Mouse (Mus musculus): ENCODE measurements around the gene Rexo1.
"Not testable (repeated sequence)": the region's sequence is repeated elsewhere in the genome, so short reads cannot be mapped to it uniquely, and the experiment has no call there.

Rexo1 gene

DNA sequence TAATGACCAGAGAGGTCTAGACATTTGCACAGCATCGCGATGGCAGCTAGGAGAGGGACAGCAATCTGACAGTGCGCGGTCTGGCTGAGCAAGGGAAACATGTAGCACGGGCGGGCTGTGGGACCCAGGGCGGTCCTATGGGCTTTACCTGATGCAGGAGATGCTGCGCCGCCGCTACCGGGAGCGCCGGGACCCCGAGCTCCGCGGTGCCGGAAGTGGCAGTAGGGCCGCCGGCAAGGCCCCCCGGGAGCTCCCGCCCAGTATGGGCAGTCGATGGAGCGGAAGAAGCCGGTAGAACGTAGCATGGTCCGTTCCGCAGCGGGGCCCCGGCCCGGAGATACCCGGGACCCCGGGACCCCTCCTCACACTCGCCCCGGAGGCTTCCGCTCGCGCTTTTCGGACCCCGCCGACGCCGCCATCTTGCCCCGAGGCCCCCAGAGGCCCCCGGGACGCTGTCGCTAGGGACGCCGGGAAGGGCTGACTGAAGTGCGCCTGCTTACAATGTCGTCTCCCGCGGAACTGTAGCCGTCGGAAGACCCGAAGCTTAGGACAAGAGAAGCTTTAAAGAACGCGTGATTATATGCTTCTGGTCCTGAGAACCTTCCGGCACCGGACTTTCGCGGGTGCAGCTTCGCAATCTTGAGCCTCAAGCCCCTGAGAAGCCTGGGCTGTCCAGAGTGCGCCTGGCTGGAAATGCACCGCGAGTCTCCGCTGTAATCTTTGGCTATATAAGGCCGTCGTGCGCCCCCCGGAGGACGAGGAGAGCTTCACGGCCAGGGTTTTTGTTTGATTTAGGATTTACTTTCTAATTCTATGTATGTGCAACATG, at the start of gene Rexo1:
TSS of gene Rexo1 (minus strand) at position 445 of the 829 bp plus-strand sequence.
- in situ Hi-C loops (cut with MseI, MboI): no loop called here

DNA sequence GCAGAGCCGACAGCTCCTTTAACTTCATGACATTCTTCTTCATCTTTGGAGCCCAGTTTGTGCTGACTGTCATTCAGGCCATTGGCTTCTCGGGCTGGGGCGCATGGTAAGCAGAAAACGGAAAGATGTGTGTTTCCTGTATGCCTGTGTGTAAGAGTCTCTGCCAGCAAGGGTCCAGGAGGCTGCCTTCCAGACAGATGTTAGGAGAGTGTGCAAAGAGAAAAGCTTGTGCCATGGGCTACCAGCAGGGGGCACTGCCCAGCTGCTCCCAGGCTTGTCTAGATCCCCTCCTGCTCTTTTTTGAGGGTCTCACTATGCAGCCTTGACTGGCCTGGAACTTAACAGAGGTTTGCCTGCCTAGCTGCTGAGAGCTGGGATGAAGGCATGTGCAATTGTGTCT, 49.7 kb upstream of the Rexo1 start:
- in situ Hi-C loops (cut with MseI, MboI): no loop called here

DNA sequence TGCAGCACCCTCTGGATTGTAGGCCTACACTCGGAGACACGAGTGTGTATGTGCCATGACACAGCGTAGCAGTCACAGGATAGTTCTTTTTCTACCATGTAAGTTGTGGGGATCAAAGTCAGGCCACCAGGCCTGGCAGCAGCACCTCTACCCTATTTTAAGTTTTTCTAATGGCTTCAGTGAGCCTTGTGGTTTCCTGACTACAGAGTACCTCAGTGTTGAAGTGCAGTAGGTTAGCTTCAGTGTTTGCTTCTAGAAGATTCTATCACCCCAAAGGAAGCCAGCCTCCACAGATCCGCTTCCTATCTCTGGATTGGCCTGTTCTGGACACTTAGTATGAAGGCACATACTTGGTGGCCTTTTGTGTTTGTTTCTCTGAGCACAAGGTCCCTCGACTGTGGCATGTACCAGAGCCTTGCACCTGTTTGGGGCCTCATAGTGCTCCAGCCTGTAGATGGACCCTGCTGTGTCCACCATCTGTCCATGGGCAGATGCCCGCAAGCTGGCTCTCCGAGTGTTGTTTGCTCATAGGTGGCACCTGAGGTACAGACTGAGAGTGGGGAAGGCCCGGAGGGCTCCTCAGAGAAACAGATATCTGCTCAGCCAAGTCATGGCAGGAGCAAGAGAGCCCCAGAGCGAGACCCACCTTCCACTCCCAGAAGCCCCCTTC, 48.9 kb upstream of the Rexo1 start:
- in situ Hi-C loops (cut with MseI, MboI): no loop called here

DNA sequence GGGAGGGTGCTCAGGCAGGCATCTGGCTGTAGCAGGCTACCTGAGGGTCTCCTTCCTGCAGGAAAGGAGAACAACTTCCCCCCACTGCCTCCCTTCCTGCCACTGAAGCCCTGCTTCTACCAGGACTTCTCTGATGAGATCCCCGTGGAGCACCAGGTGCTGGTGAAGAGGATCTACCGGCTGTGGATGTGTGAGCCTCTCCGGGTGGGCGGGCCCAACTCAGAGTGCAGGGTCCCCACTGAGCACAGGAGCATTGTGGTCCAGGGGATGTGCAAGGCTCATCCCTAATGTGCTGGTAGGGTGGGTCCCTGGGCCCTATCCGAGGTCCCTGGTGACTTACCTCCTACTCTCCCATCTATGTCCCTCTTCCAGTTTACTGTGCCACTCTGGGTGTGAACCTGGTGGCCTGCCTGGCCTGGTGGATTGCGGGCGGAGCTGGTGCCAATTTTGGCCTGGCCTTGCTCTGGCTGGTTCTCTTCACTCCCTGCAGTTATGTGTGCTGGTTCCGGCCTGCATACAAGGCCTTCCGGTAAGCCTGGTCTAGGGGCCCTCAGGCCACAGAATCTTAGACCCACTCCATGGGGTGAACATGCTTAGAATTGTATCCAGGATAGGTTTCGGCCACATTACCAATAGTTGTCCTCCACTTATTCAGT, 48.0 kb upstream of the Rexo1 start:
- in situ Hi-C loops (cut with MseI, MboI): no loop called here

DNA sequence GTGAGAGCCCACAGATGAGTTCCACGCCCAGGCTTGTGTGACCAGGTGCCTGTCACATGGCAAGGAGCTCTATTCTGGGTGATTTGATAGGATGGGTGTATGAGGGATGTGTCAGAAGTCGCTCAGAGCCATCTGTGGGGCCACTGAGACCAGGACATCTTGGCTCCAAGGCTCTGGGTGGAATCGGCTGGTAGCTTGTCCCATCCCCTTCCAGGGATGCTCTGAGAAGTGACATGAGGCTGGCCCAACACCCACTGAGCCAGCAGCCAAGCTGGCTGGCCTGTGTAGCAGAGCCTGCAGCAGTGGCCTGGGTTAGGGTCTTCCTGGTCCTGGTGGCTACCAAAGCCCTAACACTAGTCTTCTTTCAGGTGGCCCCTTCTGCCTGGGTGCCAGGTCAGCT, 47.1 kb upstream of the Rexo1 start:
- in situ Hi-C loops (cut with MseI, MboI): no loop called here

DNA sequence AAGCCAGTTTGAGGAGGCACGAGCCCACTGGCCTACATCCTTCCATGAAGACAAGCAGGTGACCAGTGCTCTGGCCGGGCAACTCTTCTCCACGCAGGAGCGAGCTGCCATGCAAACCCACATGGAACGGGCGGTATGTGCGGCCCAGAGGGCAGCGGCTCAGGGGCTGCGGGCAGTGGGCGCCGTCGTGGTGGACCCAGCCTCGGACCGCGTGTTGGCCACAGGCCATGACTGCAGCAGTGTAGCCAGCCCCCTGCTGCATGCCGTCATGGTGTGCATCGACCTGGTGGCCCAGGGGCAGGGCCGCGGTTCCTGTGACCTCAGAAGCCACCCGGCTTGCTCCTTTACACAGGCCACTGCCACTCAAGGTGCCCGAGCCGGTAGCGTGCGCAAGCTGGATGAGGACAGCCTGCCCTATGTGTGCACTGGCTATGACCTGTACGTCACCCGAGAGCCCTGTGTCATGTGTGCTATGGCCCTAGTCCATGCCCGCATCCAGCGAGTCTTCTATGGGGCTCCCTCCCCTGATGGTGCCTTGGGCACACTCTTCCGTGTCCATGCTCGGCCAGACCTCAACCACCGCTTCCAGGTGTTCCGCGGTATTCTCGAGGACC, 45.5 kb upstream of the Rexo1 start:
- in situ Hi-C loops (cut with MseI, MboI): no loop called here

DNA sequence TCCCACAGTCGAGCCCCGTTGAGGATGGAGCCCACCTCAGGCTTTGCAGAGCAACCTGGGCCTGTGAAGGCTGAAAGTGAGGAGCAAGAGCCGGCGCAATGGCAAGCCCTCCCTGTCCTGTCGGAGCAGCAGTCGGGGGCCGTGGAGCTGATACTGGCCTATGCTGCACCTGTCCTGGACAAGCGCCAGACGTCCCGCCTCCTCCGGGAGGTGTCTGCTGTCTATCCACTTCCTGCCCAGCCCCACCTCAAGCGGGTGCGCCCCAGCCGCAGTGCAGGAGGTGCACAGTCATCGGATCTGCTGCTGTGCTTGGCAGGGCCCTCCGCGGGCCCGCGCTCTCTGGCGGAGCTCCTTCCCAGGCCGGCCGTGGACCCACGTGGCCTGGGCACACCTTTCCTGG, 44.9 kb upstream of the Rexo1 start:
- in situ Hi-C loops (cut with MseI, MboI): no loop called here

DNA sequence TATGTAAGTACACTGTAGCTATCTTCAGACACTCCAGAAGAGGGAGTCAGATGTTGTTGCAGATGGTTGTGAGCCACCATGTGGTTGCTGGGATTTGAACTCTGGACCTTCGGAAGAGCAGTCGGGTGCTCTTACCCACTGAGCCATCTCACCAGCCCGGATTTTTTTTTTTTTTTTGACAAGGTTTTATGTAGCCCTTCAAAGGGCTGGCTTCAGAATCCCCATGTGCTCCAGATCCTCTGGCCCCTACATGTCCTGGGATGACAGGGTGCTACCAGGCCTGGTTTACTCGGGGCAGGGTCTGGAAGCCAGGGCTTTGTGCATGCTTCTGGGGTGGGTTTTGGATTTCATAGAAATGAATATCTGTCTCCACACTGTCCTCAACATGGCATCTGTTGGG, 44.4 kb upstream of the Rexo1 start, which contains the start of gene Gm49322:
TSS of gene Gm49322 (plus strand) at position 301 of the 400 bp plus-strand sequence.
- in situ Hi-C loops (cut with MseI, MboI): not testable (repeated sequence)

DNA sequence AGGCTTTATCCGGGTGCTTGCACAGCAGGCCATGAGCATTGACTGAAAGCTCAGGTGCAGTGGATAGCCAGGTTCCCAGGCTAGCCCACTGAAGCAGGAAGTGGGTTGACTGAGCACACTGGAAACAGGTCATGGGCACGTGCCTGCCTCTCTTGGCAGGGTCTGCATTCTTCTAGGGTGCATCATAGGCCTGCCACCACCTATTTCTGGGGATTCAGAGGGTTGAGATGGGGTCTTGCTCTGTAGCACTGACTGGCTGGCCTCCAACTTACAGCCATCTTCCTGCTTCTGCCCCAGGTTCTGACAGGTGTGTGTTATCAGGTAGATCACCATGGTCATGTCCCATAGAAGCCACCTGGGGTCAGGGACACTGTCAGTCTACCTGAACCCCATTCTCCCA, 43.6 kb upstream of the Rexo1 start:
- in situ Hi-C loops (cut with MseI, MboI): no loop called here

DNA sequence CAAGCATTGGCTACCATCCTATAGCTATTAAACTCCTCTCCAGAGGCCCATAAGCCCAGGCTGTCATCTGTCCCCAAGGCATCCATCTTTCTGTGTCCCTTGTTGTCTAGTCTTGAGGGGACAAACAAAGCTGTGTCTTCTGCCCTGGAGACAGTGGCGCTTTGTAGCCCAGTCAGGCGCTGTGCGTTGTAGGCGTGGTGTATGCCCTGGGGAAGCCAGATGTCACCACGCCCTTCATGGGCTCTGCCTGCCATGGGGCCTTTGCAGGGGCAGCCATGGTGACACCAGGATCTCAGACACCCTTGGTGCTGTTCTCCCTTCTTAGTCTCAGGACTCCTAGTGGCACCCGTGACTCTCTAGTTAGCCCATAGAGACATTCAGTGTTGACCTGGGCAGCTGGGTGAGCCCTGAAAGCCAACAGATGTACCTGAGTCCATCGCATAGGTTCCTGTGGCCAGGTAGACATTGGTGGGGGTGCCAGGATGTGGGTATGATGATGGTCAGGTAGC, 42.7 kb upstream of the Rexo1 start:
- in situ Hi-C loops (cut with MseI, MboI): no loop called here

DNA sequence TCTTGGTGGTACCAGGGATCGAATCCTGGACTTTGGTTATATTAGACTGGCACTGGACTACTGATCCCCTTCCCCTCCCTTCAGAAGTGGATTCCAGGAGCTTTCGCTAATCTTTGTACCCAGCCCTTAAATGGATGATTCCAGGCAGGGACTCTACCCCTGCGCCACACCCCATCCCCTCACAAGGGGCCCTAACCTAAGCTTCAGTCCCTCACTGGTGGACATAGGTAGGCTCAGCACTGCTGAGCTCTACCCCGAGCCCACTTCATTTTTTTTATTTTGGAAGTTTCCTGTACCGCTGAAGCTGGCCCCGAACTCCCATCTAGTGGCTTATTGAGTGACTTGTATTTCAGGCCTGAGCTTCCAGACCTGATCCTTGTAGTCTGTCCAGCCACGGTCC, 42.0 kb upstream of the Rexo1 start:
- in situ Hi-C loops (cut with MseI, MboI): no loop called here

DNA sequence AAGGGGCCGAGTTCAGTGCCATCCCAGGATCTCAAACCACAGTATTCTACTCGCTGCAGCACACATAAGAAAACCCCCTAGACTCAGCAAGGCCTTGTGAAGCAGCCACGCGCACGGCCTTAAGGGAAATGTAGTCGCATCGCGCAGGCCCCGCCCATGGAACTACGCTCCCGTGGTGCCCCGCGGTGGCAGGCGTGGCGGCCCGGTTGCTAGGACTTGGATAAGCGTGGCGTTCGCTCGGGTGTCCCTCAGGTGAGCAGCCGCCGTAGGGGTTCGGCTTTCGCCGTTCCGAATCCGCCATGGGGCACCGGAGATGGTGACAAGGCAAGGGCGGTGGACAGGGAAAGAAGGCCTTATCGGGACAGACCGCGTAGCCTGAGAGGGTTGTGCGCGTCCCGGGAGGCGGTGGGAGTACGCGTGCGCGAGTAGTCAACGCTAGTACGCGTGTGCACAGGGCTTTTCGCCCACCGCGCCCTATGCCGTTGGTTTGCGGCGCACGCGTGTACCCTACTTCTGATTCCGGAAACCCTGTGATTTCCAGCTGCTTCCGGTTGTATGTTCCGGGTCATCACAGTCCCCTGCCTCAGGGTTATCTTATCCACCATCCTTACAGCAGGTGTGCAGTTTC, 41.5 kb upstream of the Rexo1 start, which contains the start of the genes Scamp4 and Adat3:
TSS of gene Scamp4 (plus strand) at position 175 of the 628 bp plus-strand sequence.
TSS of gene Adat3 (plus strand) at position 183 of the 628 bp plus-strand sequence.
- in situ Hi-C loops (cut with MseI, MboI): no loop called here

DNA sequence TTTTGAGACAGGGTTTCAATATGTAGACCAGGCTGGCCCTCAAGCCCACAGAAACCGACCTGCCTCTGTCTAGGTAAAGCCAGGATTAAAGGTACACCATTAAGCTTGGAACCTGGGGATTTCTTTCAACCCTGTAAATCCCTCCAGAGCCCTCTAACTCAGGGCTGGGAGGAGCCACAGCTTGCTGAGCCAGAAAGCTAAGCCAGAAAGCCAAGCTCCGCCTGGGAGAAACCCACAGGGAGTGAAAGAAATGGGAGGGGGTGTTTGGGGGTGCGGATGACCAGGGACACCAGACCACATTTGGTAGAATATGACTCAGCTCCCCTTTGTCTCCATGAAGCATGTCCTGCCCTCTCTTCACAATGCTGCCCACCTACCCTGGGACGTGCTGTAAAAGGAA, 35.0 kb upstream of the Rexo1 start:
- in situ Hi-C loops (cut with MseI, MboI): no loop called here

DNA sequence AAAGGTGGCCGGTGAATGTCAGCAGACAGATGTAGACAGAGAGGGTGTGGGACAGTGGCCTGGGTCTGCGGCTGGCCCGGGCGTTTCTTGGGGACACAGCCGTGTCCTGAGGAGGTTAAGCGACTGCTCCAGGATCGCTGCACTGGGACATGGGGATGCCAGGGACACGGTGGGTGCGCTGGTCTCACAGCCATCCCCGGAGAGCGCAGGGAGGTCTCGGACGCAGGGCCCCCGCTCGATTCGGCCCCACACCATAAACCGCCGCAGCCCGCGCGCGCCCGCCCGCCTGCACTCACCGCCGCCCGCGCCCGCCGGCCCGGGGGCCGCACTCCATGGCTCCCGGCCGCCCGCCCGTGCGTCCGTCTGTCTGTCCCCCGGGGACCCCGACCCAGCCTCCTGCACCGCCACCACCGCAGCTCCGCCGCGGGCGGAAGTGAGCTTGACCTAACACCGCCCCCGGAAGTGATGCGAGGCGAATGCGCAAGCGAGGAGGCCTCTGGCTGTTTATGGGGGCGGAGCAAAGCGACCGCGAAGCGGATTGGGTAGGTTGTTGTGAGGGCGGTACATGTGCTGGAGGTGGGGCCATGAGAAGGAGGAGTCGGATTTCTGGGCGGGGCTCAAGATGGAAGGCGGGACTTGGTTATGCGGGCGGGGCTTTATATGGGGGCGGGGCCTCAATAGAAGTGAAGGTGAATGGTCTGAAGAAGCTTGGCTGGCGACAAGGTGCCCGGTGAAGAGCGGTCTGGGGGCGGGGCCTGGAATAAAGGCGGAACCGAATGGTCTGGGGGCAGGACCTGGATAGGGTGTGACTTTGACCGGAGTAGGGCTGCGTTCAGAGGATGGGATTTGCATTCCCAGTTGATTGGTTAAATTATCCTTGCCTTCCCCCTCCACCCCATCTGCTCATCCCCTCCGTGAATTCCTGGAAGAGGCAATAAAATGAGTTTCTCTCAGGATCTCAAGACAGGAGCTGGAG, 28.8 kb upstream of the Rexo1 start, which contains the start of gene Abhd17a:
TSS of gene Abhd17a (minus strand) at position 463 of the 976 bp plus-strand sequence.
- in situ Hi-C loops (cut with MseI, MboI): no loop called here

DNA sequence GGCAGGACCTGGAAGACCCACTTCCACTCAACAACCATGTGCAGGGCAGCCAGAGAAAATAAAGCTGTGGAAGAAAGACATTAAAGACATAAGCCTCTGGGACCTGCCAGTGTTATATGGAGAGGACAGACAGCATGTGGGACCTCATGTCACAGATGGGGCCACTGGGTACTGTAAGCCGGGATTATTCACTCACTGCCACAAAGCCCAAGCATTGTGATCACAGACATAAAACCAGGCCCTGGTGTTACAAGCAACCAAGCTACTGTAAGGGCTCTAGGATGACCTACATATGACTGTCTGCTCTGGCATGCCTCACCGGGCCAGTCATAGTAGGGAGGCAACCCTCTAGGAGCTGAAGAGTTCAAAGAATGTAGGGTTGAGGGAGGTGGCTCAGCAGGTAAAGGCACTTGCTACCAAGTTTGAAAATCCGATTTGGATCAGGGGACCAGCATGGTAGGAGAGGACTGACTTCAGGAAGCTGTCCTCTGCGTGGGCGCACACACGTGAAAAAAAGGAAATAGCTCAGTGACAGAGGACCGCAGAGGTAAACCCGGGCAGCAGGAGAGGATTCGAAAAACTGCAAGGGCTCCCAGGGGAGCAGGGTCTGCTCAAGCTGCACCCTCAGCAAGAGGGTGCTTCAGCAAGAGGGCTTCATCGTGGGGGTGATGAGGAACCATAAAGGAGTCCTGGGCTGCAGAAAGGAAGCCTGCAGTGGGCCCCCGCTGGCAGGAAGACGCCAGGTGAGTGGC, 27.9 kb upstream of the Rexo1 start:
- in situ Hi-C loops (cut with MseI, MboI): no loop called here

DNA sequence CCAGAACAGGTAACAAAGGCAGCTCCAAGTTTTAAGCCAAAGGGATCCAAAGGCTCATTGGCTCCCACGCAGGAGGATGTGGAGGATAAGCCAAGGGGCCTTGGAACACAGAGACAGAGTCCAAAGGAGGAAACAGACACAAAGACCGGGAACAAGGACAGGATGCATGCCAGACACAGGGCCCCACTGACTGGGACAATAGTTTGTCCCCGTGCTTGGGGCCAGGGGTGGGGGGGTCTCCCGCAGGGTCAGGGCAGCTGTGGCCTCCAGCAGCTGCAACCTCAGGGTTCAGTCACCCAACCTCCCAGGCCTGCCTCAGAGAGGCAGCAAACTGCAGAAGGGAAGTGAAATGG, 25.9 kb upstream of the Rexo1 start:
- in situ Hi-C loops (cut with MseI, MboI): no loop called here

DNA sequence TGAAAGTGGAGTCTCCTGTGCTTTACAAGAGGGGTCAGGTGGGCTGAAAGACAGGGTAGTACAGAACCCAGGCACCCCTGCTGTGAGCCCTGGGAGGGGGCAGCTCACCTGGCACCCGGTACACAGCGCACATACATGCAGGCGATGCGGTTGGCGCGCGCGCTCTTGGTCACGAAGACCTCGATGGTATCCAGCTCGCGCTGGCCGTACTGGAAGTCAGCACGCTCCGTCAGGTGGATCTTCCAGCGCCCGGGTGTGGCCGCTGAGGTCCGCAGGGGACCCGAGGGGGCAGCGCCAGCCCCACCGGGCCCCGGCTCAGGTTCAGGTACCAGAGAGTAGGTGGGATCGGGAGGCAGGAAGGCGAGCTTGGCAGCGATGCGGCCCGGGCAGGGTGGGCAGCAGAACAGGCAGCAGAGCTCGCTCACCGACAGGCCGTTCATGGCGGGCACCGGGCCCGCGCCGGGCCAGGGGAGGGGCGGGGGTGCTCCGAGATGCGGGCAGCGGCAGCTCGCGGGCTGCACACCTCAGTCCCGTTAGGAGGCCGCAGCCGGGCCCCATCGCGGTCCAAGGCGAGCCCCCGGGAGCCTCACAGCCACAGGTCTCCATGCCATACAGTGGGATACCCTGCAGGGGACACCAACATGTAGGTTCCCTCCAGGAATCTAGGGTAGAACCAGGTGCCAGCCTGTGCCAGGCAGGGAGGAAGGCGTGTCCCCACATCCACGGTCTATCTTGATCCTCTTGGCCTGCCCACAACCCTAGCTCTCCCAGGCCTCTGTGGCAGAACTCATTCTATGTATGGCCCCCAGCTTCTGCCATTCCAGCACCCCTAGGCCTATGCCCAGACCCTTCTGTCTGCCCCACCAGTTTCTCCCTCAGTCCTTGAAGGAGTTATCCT, 25.3 kb upstream of the Rexo1 start:
- in situ Hi-C loops (cut with MseI, MboI): no loop called here

DNA sequence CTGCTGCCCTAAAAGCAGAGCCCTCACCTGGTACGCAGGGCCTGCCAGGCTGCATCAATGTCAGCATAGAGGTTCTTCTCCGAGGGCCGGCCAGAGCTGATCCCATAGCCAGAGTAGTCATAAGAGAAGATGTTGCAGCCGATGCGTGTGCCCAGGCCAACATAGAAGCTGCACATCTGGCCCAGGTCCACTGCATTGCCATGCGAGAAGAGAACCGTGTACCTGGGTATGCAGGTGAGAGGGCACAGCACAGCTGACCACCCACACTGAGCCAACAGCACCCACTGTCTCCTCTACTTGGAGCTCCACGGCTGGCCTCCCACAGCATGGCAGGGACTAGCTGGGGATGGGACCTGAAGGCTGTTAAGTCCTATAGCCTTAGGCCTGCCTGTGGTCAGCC, 24.2 kb upstream of the Rexo1 start:
- in situ Hi-C loops (cut with MseI, MboI): no loop called here
